Mouse (Mus musculus): ENCODE measurements around the gene 2010111I01Rik. TPM values are rescaled to one million over a fixed set of nuclear protein-coding genes. Genes with fewer than 3 reads are reported as not detected.
A peak's percentile ranks its signal among the peaks of the same experiment; 100 is the strongest.
"Not testable (repeated sequence)": the region's sequence is repeated elsewhere in the genome, so short reads cannot be mapped to it uniquely, and the experiment has no call there.

Gene 2010111I01Rik
- total RNA-seq, 1 experiment from 2014 or later: 66.2 TPM

- ATAC-seq (replicated peaks; ENCODE audit: low read depth, poor library complexity, severe bottlenecking): no peak
These were observed 107.2 kb downstream of the 2010111I01Rik start for GRCm38 (mm10) chr13:63071874-63072273.

DNA sequence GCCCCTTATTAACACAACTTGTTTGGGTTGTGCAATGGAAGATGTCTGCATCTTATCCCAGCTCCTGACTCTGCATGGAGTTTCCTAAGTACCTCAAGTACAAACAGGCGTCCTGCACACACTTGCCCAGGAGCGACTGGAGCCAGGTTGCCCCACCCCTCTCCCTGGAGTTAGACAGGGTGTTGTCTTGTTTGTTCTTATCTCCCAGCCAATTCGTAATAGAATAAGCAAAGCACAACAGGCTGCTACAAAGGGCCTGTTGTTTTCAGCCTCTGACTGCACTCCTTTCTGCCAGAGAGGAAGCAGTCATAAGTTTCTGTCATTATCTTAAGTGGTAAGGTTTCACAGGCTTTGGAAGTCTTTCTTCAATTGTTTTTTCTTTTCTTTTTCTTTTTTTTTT lies 107.7 kb downstream of the 2010111I01Rik start:
- ATAC-seq (replicated peaks; ENCODE audit: low read depth, poor library complexity, severe bottlenecking): 0 out of 2 replicates have a peak, but pooled peaks have one; percentile 36

GRCm38 (mm10) chr13:63073911-63074675 lies 109.4 kb downstream of the 2010111I01Rik start:
- no peak for ATAC-seq (replicated peaks; ENCODE audit: low read depth, poor library complexity, severe bottlenecking)

GRCm38 (mm10) chr13:63074676-63074991 lies 109.9 kb downstream of the 2010111I01Rik start:
- ATAC-seq (replicated peaks; ENCODE audit: low read depth, poor library complexity, severe bottlenecking): no peak

DNA sequence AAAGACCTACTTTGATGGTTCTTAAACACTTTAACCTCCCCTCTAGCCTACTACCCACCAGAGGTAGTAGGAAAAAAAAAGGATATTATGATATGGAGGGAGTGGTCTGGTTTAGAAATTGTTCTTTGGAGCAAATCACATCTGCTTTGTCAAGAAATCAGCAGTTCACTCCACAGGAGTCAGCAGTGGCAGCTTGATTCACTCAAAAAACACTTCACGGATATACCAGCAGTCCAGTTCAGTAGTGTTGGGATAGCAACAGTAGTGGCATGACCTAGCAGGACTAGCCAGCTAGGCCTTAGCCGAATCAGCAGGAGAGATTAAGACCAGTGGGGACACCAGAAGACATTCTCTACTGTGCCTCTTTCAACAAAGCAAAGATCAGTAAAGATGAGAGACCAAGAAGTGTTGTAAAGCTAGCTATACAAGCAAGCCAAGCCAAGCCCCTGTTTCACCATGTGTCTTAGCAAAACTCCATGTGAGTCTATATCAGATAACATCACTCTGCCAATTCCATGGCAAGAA lies 110.7 kb downstream of the 2010111I01Rik start:
- no peak for ATAC-seq (replicated peaks; ENCODE audit: low read depth, poor library complexity, severe bottlenecking)

GRCm38 (mm10) chr13:63080191-63080590 lies 115.5 kb downstream of the 2010111I01Rik start:
- no peak for ATAC-seq (replicated peaks; ENCODE audit: low read depth, poor library complexity, severe bottlenecking)

- no peak for ATAC-seq (replicated peaks; ENCODE audit: low read depth, poor library complexity, severe bottlenecking)
These were observed 116.1 kb downstream of the 2010111I01Rik start for GRCm38 (mm10) chr13:63080823-63081222.

DNA sequence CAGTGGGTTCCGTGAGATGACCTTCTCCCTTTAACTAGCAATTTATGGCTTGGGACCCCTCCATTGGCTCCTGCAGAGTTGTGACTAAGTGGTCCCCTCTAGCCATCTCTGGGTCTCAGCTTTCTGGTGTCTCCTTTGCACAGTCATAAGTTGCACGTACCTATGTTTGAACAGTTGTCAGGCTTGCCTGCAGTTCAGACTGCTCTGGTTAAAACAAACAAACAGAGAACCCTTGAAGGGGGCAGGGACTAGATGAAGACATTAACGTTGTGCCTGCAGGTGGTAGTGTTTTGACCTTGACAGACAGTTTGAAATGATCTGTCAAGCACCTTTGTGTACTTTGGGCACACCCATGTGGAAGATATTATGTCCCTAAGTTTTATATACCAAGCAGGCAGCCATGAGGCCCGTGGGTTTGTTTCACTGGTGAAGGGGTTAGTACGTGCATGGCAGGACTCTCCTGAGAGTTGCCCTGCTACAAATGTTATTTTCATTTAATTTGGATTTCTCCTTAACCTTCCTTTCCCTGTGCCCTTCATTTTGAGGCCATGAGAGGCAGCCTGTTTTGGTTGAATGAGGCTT lies 118.0 kb downstream of the 2010111I01Rik start:
- no peak for ATAC-seq (replicated peaks; ENCODE audit: low read depth, poor library complexity, severe bottlenecking)

DNA sequence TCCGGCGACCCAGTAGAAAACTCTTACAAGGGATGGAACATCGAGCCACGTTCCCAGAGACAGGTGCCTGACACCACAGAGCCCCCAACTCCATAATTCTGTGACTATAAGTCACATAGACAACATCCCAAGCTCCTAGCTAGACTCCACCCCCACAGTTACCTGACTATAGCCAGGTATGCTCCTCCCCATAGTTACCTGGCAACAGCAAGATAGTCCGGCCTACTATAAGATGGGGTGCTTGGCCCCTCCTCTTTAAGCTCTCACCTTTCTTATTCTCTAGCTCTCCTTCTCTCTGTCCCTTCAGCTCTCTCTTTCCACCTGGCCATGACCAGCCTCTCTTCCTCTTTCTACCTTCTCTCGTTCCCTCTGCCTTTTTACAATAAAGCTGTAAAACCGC lies 118.4 kb downstream of the 2010111I01Rik start:
- not testable (repeated sequence) for ATAC-seq (replicated peaks; ENCODE audit: low read depth, poor library complexity, severe bottlenecking)

GRCm38 (mm10) chr13:63083663-63084062 lies 119.0 kb downstream of the 2010111I01Rik start:
- ATAC-seq (replicated peaks; ENCODE audit: low read depth, poor library complexity, severe bottlenecking): no peak

DNA sequence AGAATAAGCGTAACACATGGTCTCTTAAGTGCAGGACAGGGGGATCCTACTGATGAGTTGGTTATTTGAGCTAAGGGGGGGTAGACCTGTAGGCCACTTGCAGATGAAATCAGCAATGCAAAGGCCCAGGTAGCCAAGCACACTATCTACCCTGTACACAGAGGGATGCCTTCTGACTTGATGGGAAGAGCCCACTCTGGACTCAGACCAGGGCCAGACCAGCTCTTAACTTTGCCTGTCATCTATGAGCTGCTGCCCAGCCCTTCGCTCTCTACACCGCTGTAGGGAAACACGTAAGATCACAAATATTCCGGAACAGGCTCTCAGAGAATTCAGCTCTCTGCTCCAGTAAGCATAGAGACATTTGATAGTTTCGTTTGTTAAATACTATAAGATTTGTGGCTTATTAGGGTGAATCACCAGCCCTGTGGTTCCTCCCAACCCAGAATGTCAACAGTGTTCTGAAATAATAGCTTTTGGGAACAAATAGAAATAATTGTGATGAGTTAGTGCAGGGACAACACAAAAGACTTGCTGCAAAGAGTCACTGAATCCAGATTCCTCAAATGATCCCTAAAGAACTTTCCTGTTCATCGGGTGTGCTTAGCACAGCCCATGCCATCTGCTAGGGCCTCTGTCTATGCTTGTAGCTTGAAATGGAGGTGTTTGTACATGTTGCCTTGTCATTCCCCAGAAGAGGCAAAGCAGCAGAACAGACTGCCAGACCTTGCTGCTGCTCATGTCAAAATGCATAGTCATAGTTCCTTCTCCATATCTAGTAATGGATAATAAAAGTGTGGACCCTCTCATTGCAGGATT lies 123.4 kb downstream of the 2010111I01Rik start:
- 0 out of 2 replicates have a peak, but pooled peaks have one; percentile 11 for ATAC-seq (replicated peaks; ENCODE audit: low read depth, poor library complexity, severe bottlenecking)

DNA sequence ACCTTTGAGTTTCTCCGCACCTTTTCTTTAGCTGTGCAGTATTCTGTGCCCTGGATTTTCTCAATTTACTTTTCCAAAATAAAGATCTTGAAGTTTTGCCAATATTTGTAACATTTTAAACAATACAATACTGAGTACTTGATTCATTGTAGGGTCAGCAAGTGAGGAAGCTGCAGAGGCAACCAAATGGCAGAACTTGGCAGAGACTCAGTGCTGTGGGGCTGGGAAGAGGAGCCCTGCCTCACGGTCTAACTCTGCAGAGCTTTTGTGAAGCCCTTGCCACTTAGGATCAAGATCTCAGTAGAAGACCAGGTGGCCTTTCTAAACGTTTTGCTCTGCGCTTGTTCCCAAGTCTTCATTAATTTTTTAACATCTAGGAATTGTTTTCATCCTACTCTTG lies 124.8 kb downstream of the 2010111I01Rik start:
- ATAC-seq (replicated peaks; ENCODE audit: low read depth, poor library complexity, severe bottlenecking): no peak

- no peak for ATAC-seq (replicated peaks; ENCODE audit: low read depth, poor library complexity, severe bottlenecking)
These were observed 126.6 kb downstream of the 2010111I01Rik start for GRCm38 (mm10) chr13:63091246-63091645.

DNA sequence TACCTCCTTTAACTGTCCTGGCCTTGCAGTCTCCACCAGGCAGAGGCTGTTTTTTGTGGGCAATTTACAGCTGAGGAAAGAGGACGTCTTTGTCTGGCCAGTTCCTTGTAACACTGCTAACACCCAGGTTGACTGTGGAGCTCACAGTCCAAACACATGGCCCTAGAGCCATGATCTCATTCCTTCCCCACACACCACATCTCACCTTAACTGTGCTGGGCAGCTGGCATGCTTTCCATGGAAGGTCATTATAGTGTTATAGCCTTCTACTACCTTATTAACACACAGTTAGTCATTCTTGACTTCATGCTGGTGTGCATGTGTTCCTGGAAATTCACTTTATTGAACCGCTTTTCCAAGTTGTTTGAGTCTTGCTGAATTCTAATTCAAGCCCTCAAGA lies 127.6 kb downstream of the 2010111I01Rik start:
- no peak for ATAC-seq (replicated peaks; ENCODE audit: low read depth, poor library complexity, severe bottlenecking)

GRCm38 (mm10) chr13:63092874-63093273 lies 128.2 kb downstream of the 2010111I01Rik start:
- ATAC-seq (replicated peaks; ENCODE audit: low read depth, poor library complexity, severe bottlenecking): no peak

GRCm38 (mm10) chr13:63093636-63094035 lies 128.9 kb downstream of the 2010111I01Rik start:
- ATAC-seq (replicated peaks; ENCODE audit: low read depth, poor library complexity, severe bottlenecking): no peak

- ATAC-seq (replicated peaks; ENCODE audit: low read depth, poor library complexity, severe bottlenecking): no peak
These were observed 129.8 kb downstream of the 2010111I01Rik start for GRCm38 (mm10) chr13:63094317-63095131.

DNA sequence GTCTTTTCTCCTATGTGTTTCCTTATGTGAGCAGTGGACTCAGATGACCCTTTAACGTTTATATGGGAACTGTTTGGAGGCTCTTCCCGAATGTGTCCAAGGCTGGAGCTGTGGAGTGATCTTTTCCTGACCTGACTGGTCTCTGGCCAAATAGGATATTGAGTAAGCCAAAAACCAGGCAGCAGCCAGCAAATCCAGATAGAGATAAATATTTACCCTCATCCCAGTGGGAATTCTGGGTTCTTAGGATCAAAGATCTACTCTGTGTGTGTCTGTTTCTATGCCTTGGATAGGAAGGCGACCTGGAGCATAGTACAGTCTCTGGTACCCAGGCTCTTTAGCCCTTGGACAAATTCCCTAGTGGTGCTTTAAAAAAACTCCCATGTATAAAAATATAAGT lies 132.1 kb downstream of the 2010111I01Rik start:
- ATAC-seq (replicated peaks; ENCODE audit: low read depth, poor library complexity, severe bottlenecking): no peak

GRCm38 (mm10) chr13:63097440-63097930 lies 132.8 kb downstream of the 2010111I01Rik start:
- no peak for ATAC-seq (replicated peaks; ENCODE audit: low read depth, poor library complexity, severe bottlenecking)

- ATAC-seq (replicated peaks; ENCODE audit: low read depth, poor library complexity, severe bottlenecking): no peak
These were observed 137.1 kb downstream of the 2010111I01Rik start for GRCm38 (mm10) chr13:63101761-63102160.

Data from common myeloid progenitor, adult 5-6 weeks (primary cell).